9 mouse cellular contexts compared by ENCODE assay signal in genomic region chr9:65122545-65122944, GRCm38 (mm10). TPM values are rescaled to one million over a fixed set of nuclear protein-coding genes. Genes with fewer than 3 reads are reported as not detected.
DNase-seq lines count a peak whose midpoint lies in the region; ATAC-seq lines count a peak whose summit lies in the region.
"Had no signal": no experiment of that assay in that cellular context is flagged by ENCODE, and none has a peak within 500 bp of the region (broad histone marks: within the 10 kb centered on the region; RNA-seq: fewer than 3 reads in every experiment).

No protein-coding gene starts in this region.

- peaks cover 16% of the 10 kb centered on the region; the same call in 1 of the 2 replicates for H3K36me3 ChIP-seq in heart, embryonic 12.5 days

- no peak for ATAC-seq in heart, embryonic 12.5 days (ENCODE audit: insufficient number of reproducible peaks, low FRiP score)

- 0 out of 2 replicates have a peak overlapping the region, but pooled peaks have one; percentile 13 for H3K4me3 ChIP-seq in heart, embryonic 12.5 days
- H3K4me3 ChIP-seq: erythroblast, embryonic 14.5 days had no signal

- no peaks in the 10 kb centered on the region for H3K9me3 ChIP-seq in heart, embryonic 12.5 days (replicated peaks)

- peak; percentile 38 to 42 for DNase-seq in heart, adult 18-20 months
- DNase-seq in heart, postnatal 25 days (ENCODE audit: low spot score), result no peak
- peak; percentile 64 for DNase-seq in ZHBTc4 (ENCODE audit: low read depth, low spot score)
- peak; percentile 72 to 91 for DNase-seq in left cerebral cortex, postnatal 25 days (ENCODE audit: low spot score in 2 of 2)
- DNase-seq in spleen, postnatal 10 days (ENCODE audit: low spot score in 2 of 2), result no peak
- no peak for DNase-seq in ovary, adult 18-20 months (ENCODE audit: low spot score)
- DNase-seq in urinary bladder, postnatal 14 days (ENCODE audit: low spot score), result no peak

- intact Hi-C loops in heart, postnatal 25 days (cut with DNase I), result no loop called here
- intact Hi-C loops in left cerebral cortex, postnatal 25 days (cut with DNase I), result loop anchor here (5.0 kb wide), 1 partner anchor 40 kb away; no protein-coding TSS in a partner anchor

- H3K4me2 ChIP-seq in heart, embryonic 12.5 days, result peak overlapping the region; percentile 49

- peaks cover 4% of the 10 kb centered on the region for H3K4me1 ChIP-seq in heart, embryonic 12.5 days (replicated peaks)

- H3K27ac ChIP-seq in heart, embryonic 12.5 days (ENCODE audit: poor library complexity, severe bottlenecking), result no peak overlapping the region

- no peak overlapping the region for H3K9ac ChIP-seq in heart, embryonic 12.5 days

- H3K27me3 ChIP-seq in heart, embryonic 12.5 days (replicated peaks), result peaks cover 42% of the 10 kb centered on the region

- 8% methylated on average over 18 of the region's 18 CpGs for WGBS in heart, embryonic 12.5 days

RNA-seq across cellular contexts. Expression of gene Igdcc3, which starts 18.4 kb away (rescaled TPM):
- under 1 TPM; 0.15 to 0.18 TPM for total RNA-seq in heart, adult 18-20 months (2021)
- total RNA-seq in heart, postnatal 25 days (2021), result under 1 TPM in 1 of 2 experiments, not detected in 1; 0.08 TPM
- polyA plus RNA-seq in heart, embryonic 12.5 days (2016; fragmentation: Nextera tagmentation; extraction: Ambion mirVana), result 4.8 and 5.5 TPM in 2 replicates
- total RNA-seq in left cerebral cortex, postnatal 25 days (2021), result 1 to 10 TPM; 1.5 to 2.2 TPM
- polyA plus RNA-seq: erythroblast, embryonic 14.5 days had no signal

RNA-seq across cellular contexts. Expression of gene Igdcc4, which starts 21.3 kb away (rescaled TPM):
- total RNA-seq in heart, adult 18-20 months (2021), result 10 to 100 TPM; 12.3 to 13.8 TPM
- 10 to 100 TPM in 1 of 2 experiments, 1 to 10 TPM in 1; 8.9 to 10.3 TPM for total RNA-seq in heart, postnatal 25 days (2021)
- 12.9 and 13.0 TPM in 2 replicates for polyA plus RNA-seq in heart, embryonic 12.5 days (2016; fragmentation: Nextera tagmentation; extraction: Ambion mirVana)
- 10 to 100 TPM; 23.4 to 24.5 TPM for total RNA-seq in left cerebral cortex, postnatal 25 days (2021)
- polyA plus RNA-seq: erythroblast, embryonic 14.5 days had no signal

Comparison
In these comparisons a context has a peak if more than half of its experiments do, and no peak if none do; other contexts are left out.
1. DNase-seq: peak in heart, adult 18-20 months (2 of 2), ZHBTc4 (single experiment) and left cerebral cortex, postnatal 25 days (2 of 2); none in heart, postnatal 25 days (single experiment), spleen, postnatal 10 days (0 of 2), ovary, adult 18-20 months (single experiment) and urinary bladder, postnatal 14 days (single experiment).